Mouse (Mus musculus) C2C12 (cell line): ENCODE measurements around the gene Exosc5. TPM values are rescaled to one million over a fixed set of nuclear protein-coding genes. Genes with fewer than 3 reads are reported as not detected.

ENCODE experiments used
- H3K27me3 ChIP-seq: one replicate; pipeline ENCODE4 v1.6.1; 2011; ENCODE audit not compliant: control insufficient read depth, insufficient read depth, insufficient read length
- H3K36me3 ChIP-seq: one replicate; pipeline ENCODE4 v1.6.1; 2011; ENCODE audit not compliant: control insufficient read depth, insufficient read depth
- H3K4me3 ChIP-seq: one replicate; pipeline ENCODE4 v1.5.1; 2011; ENCODE audit warnings: mild to moderate bottlenecking, control low read depth; ENCODE audit not compliant: poor library complexity, insufficient read depth, severe bottlenecking
- H3K79me2 ChIP-seq: one replicate; pipeline ENCODE4 v1.6.1; 2011; ENCODE audit not compliant: control insufficient read depth, insufficient read depth
- H3K79me3 ChIP-seq: one replicate; pipeline ENCODE4 v1.6.1; 2011; ENCODE audit warnings: low read depth, control low read depth
- H3ac ChIP-seq: one replicate; pipeline ENCODE3; 2011; ENCODE audit warnings: low read depth; ENCODE audit not compliant: control insufficient read depth, insufficient read length
- CEBPB ChIP-seq: IDR thresholded peaks from one replicate; pipeline ENCODE4 v1.6.1; 2011; ENCODE audit warnings: low read depth, mild to moderate bottlenecking, control low read depth, moderate library complexity
- CTCF ChIP-seq: IDR thresholded peaks from one replicate; pipeline ENCODE4 v1.5.1; 2011; ENCODE audit not compliant: control insufficient read depth, insufficient read depth, insufficient read length
- FOSL1 ChIP-seq: IDR thresholded peaks from one replicate; pipeline ENCODE4 v1.8.0; 2011; ENCODE audit warnings: mild to moderate bottlenecking, low read length; ENCODE audit not compliant: poor library complexity, insufficient read depth, severe bottlenecking
- MAX ChIP-seq: IDR thresholded peaks from one replicate; pipeline ENCODE4 v1.6.1; 2011; ENCODE audit warnings: mild to moderate bottlenecking, control low read depth
- MYOD1 ChIP-seq: IDR thresholded peaks from one replicate; pipeline ENCODE4 v1.6.1; 2011; ENCODE audit warnings: low read depth; ENCODE audit not compliant: control insufficient read depth, insufficient read length
- MYOG ChIP-seq: IDR thresholded peaks from one replicate; pipeline ENCODE4 v1.6.1; 2011; ENCODE audit not compliant: control insufficient read depth, insufficient read length; ENCODE audit errors: extremely low read depth
- USF1 ChIP-seq: IDR thresholded peaks from one replicate; pipeline ENCODE4 v1.6.1; 2011; ENCODE audit warnings: low read depth, mild to moderate bottlenecking, control low read depth, moderate library complexity
- polyA plus RNA-seq: library from polyadenylated mRNA; unstranded; fragments of >200 nt; fragmentation: generic; extraction: Trizol; gene quantifications from one replicate; pipeline ENCODE4 v1.2.1, GENCODE M21; 2012; ENCODE audit warnings: missing spikeins

Exosc5 gene
- polyA plus RNA-seq, 1 experiment: 53.2 TPM

GRCm38 (mm10) chr7:25714581-25714980 lies 55.6 kb downstream of the Exosc5 start:
- H3K27me3 ChIP-seq: no peaks in the 10 kb centered on the region
- H3ac ChIP-seq: no peak overlapping the region
- TF ChIP-seq USF1 (no peak), CEBPB (no peak)
- H3K79me3 ChIP-seq: peaks cover 17% of the 10 kb centered on the region
- no peak overlapping the region for H3K4me3 ChIP-seq
- H3K36me3 ChIP-seq: peaks cover 39% of the 10 kb centered on the region
- H3K79me2 ChIP-seq: peaks cover 30% of the 10 kb centered on the region

GRCm38 (mm10) chr7:25715731-25716271 lies 56.8 kb downstream of the Exosc5 start:
- Histone ChIP-seq H3K36me3 (peaks cover 43% of the 10 kb centered on the region), H3K79me3 (peaks cover 17% of the 10 kb centered on the region), H3K27me3 (no peaks in the 10 kb centered on the region), H3K79me2 (peaks cover 30% of the 10 kb centered on the region), H3K4me3 (no peak overlapping the region), H3ac (no peak overlapping the region)
- no peak for TF ChIP-seq USF1
- TF ChIP-seq MYOD1: no peak
- TF ChIP-seq MAX: no peak
- no peak for TF ChIP-seq MYOG
- no peak for TF ChIP-seq FOSL1

- Histone ChIP-seq H3K79me2 (peaks cover 30% of the 10 kb centered on the region), H3K36me3 (peaks cover 45% of the 10 kb centered on the region), H3K27me3 (no peaks in the 10 kb centered on the region), H3ac (no peak overlapping the region), H3K79me3 (peaks cover 17% of the 10 kb centered on the region), H3K4me3 (no peak overlapping the region)
- TF ChIP-seq MAX (no peak), FOSL1 (no peak), MYOG (no peak), CEBPB (no peak), USF1 (no peak), CTCF (no peak), MYOD1 (no peak)
Observed at GRCm38 (mm10) chr7:25717478-25717877, 58.5 kb downstream of the Exosc5 start.

GRCm38 (mm10) chr7:25718788-25719417 lies 59.9 kb downstream of the Exosc5 start, which contains the start of gene Ccdc97:
Ccdc97 (minus strand) TSS chr7:25719088.
- Histone ChIP-seq H3K4me3 (peak within 1 kb of the TSS; percentile 65), H3ac (peak within 1 kb of the TSS; percentile 84), H3K79me2 (peaks cover 30% of the 10 kb centered on the region), H3K79me3 (peaks cover 17% of the 10 kb centered on the region), H3K36me3 (peaks cover 45% of the 10 kb centered on the region), H3K27me3 (no peaks in the 10 kb centered on the region)
- TF ChIP-seq MAX: peak; percentile 42
- no peak for TF ChIP-seq CTCF
- TF ChIP-seq MYOG: no peak
- TF ChIP-seq FOSL1: no peak
- TF ChIP-seq CEBPB: peak; percentile 92
- TF ChIP-seq MYOD1: no peak
- no peak for TF ChIP-seq USF1

DNA sequence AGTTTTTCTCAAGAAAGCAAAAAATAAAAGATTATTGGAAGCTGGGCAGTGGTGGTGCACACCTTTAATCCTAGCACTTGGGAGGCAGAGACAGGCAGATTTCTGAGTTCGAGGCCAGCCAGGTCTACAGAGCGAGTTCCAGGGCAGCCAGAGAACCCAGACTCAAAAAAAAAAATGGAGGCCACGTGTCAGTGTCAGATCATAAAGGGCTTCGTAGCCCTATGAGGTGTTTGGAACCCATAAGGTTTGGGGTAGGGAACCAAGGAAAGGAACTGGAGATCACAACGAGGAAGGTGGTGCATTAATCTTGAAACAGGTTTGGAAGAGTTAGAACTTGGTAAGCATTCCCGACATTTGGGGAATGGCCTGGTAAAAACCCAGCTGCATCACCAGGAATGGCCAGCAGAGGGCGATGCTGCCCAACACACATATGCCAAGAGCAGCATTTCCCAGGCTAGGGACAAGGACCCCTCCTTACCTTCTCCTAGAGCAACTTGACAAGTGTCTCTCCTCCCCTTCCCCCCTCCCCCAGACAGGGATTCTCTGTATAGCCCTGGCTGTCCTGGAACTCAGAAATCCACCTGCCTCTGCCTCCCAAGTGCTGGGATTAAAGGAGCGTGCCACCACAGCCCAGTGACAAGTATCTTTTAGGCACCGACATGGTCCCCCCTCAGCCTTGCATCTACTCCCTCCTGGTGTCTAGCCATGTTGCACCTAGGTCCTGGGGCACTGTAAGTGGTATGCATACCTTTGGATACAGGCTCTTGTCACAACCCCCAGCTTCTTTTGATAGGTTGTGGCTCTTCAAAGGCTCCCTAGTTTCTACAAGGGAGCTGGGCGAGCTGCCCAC lies 61.0 kb downstream of the Exosc5 start:
- Histone ChIP-seq H3K4me3 (no peak overlapping the region), H3ac (no peak overlapping the region), H3K79me3 (peaks cover 17% of the 10 kb centered on the region), H3K79me2 (peaks cover 30% of the 10 kb centered on the region), H3K27me3 (no peaks in the 10 kb centered on the region), H3K36me3 (peaks cover 46% of the 10 kb centered on the region)
- peak; percentile 81 for TF ChIP-seq CTCF
- TF ChIP-seq USF1: no peak

- Histone ChIP-seq H3K27me3 (no peaks in the 10 kb centered on the region), H3ac (no peak overlapping the region), H3K36me3 (peaks cover 40% of the 10 kb centered on the region), H3K79me2 (peaks cover 30% of the 10 kb centered on the region), H3K79me3 (peaks cover 17% of the 10 kb centered on the region), H3K4me3 (no peak overlapping the region)
- TF ChIP-seq MYOD1: no peak
- TF ChIP-seq USF1: no peak
- TF ChIP-seq CTCF: no peak
- TF ChIP-seq MAX: no peak
- no peak for TF ChIP-seq MYOG
- no peak for TF ChIP-seq FOSL1
Observed at GRCm38 (mm10) chr7:25720760-25721159, 61.8 kb downstream of the Exosc5 start.

Other genes starting within 250 kb of the Exosc5 start
- gene Cxcl17, start 246.3 kb upstream of the Exosc5 start, polyA plus RNA-seq: not detected
- 0.06 TPM for gene Ceacam1, start 181.6 kb upstream of the Exosc5 start, polyA plus RNA-seq
- gene Ceacam2, start 119.3 kb upstream of the Exosc5 start, polyA plus RNA-seq: not detected
- not detected for gene Erich4, start 43.3 kb upstream of the Exosc5 start, polyA plus RNA-seq
- 12.2 TPM for gene Dmac2, start 39.8 kb upstream of the Exosc5 start, polyA plus RNA-seq
- 0.96 TPM for gene B3gnt8, start 32.5 kb upstream of the Exosc5 start, polyA plus RNA-seq
- 21.3 TPM for gene Bckdha, start 183 bp upstream of the Exosc5 start, polyA plus RNA-seq
- 0.18 TPM for gene Tmem91, start 16.0 kb downstream of the Exosc5 start, polyA plus RNA-seq
- gene B9d2, start 21.6 kb downstream of the Exosc5 start, polyA plus RNA-seq: 33.0 TPM
- 108 TPM for gene Tgfb1, start 27.8 kb downstream of the Exosc5 start, polyA plus RNA-seq
- gene Ccdc97, start 59.9 kb downstream of the Exosc5 start, polyA plus RNA-seq: 33.2 TPM
- 84.0 TPM for gene Hnrnpul1, start 95.6 kb downstream of the Exosc5 start, polyA plus RNA-seq
- gene Axl, start 129.5 kb downstream of the Exosc5 start, polyA plus RNA-seq: 270 TPM
- 0.15 TPM for gene Cyp2s1, start 157.7 kb downstream of the Exosc5 start, polyA plus RNA-seq
- gene Cyp2b10, start 238.5 kb downstream of the Exosc5 start, polyA plus RNA-seq: not detected